Mouse (Mus musculus): Measurements from ENCODE around the gene Urb1. TPM values are rescaled to one million over a fixed set of nuclear protein-coding genes. Genes with fewer than 3 reads are reported as not detected.
A peak's percentile ranks its signal among the peaks of the same experiment; 100 is the strongest.

The Urb1 gene
- total RNA-seq (2021): 10 to 100 TPM; 15.8 to 21.3 TPM
- long read RNA-seq, experiment 1, full-length matches to known transcripts: 9 of 20 reads
- long read RNA-seq, experiment 1, partial matches to known transcripts: 6 of 20 reads
- long read RNA-seq, experiment 1, other reads (novel, unspliced or antisense): 5 of 20 reads
- long read RNA-seq, experiment 2, full-length matches to known transcripts: 4 of 12 reads
- long read RNA-seq, experiment 2, partial matches to known transcripts: 3 of 12 reads
- long read RNA-seq, experiment 2, other reads (novel, unspliced or antisense): 5 of 12 reads

- peak; percentile 97 to 98 for DNase-seq (ENCODE audit: extremely low spot score in 1 of 2, low spot score in 2 of 2)
- intact Hi-C loops (cut with DNase I): no loop called here
- Histone ChIP-seq H3K4me3 (peak within 1 kb of the TSS; percentile 90), H3K27ac (peak within 1 kb of the TSS; percentile 84)
- TF ChIP-seq CTCF (IDR thresholded peaks at IDR 0.05): no peak
Observed at GRCm38 (mm10) chr16:90809975-90810715, at the start of gene Urb1. Gene Urb1, minus strand, starts transcription at chr16:90810413.

GRCm38 (mm10) chr16:90858206-90858605, 48.0 kb upstream of the Urb1 start:
- H3K27ac ChIP-seq: no peak overlapping the region
- TF ChIP-seq CTCF (IDR thresholded peaks at IDR 0.05): no peak
- intact Hi-C loops (cut with DNase I): no loop called here
- DNase-seq (ENCODE audit: extremely low spot score in 1 of 2, low spot score in 2 of 2): no peak
- H3K4me3 ChIP-seq: no peak overlapping the region

GRCm38 (mm10) chr16:90856552-90857200, 46.5 kb upstream of the Urb1 start:
- Histone ChIP-seq H3K4me3 (no peak overlapping the region), H3K27ac (no peak overlapping the region)
- no peak for TF ChIP-seq CTCF (IDR thresholded peaks at IDR 0.05)
- DNase-seq (ENCODE audit: extremely low spot score in 1 of 2, low spot score in 2 of 2): no peak
- intact Hi-C loops (cut with DNase I): no loop called here

GRCm38 (mm10) chr16:90851621-90852334, 41.6 kb upstream of the Urb1 start:
- no peak for DNase-seq (ENCODE audit: extremely low spot score in 1 of 2, low spot score in 2 of 2)
- TF ChIP-seq CTCF (IDR thresholded peaks at IDR 0.05): no peak
- no peak overlapping the region for H3K4me3 ChIP-seq
- intact Hi-C loops (cut with DNase I): no loop called here
- H3K27ac ChIP-seq: no peak overlapping the region

GRCm38 (mm10) chr16:90850881-90851280, 40.7 kb upstream of the Urb1 start:
- TF ChIP-seq CTCF (IDR thresholded peaks at IDR 0.05): no peak
- H3K27ac ChIP-seq: no peak overlapping the region
- DNase-seq (ENCODE audit: extremely low spot score in 1 of 2, low spot score in 2 of 2): no peak
- H3K4me3 ChIP-seq: no peak overlapping the region
- intact Hi-C loops (cut with DNase I): no loop called here

- intact Hi-C loops (cut with DNase I): no loop called here
- no peak for DNase-seq (ENCODE audit: extremely low spot score in 1 of 2, low spot score in 2 of 2)
- TF ChIP-seq CTCF (IDR thresholded peaks at IDR 0.05): no peak
- Histone ChIP-seq H3K27ac (no peak overlapping the region), H3K4me3 (no peak overlapping the region)
Observed at GRCm38 (mm10) chr16:90849262-90849661, 39.0 kb upstream of the Urb1 start.

GRCm38 (mm10) chr16:90848697-90849096, 38.5 kb upstream of the Urb1 start:
- TF ChIP-seq CTCF (IDR thresholded peaks at IDR 0.05): no peak
- intact Hi-C loops (cut with DNase I): no loop called here
- no peak overlapping the region for H3K27ac ChIP-seq
- no peak for DNase-seq (ENCODE audit: extremely low spot score in 1 of 2, low spot score in 2 of 2)
- no peak overlapping the region for H3K4me3 ChIP-seq

- intact Hi-C loops (cut with DNase I): no loop called here
- DNase-seq (ENCODE audit: extremely low spot score in 1 of 2, low spot score in 2 of 2): no peak
- Histone ChIP-seq H3K4me3 (no peak overlapping the region), H3K27ac (no peak overlapping the region)
- no peak for TF ChIP-seq CTCF (IDR thresholded peaks at IDR 0.05)
Observed at GRCm38 (mm10) chr16:90845591-90845990, 35.4 kb upstream of the Urb1 start.

GRCm38 (mm10) chr16:90845038-90845437, 34.8 kb upstream of the Urb1 start:
- no peak for DNase-seq (ENCODE audit: extremely low spot score in 1 of 2, low spot score in 2 of 2)
- Histone ChIP-seq H3K4me3 (no peak overlapping the region), H3K27ac (no peak overlapping the region)
- intact Hi-C loops (cut with DNase I): no loop called here
- no peak for TF ChIP-seq CTCF (IDR thresholded peaks at IDR 0.05)

GRCm38 (mm10) chr16:90842164-90842563, 32.0 kb upstream of the Urb1 start:
- no peak overlapping the region for H3K27ac ChIP-seq
- no peak for DNase-seq (ENCODE audit: extremely low spot score in 1 of 2, low spot score in 2 of 2)
- no peak overlapping the region for H3K4me3 ChIP-seq
- no peak for TF ChIP-seq CTCF (IDR thresholded peaks at IDR 0.05)
- intact Hi-C loops (cut with DNase I): no loop called here

- Histone ChIP-seq H3K27ac (no peak overlapping the region), H3K4me3 (no peak overlapping the region)
- intact Hi-C loops (cut with DNase I): no loop called here
- no peak for TF ChIP-seq CTCF (IDR thresholded peaks at IDR 0.05)
- no peak for DNase-seq (ENCODE audit: extremely low spot score in 1 of 2, low spot score in 2 of 2)
Observed at GRCm38 (mm10) chr16:90837431-90837830, 27.2 kb upstream of the Urb1 start.
